Mouse (Mus musculus): ENCODE data around the gene Decr2. TPM values are rescaled to one million over a fixed set of nuclear protein-coding genes. Genes with fewer than 3 reads are reported as not detected.

Decr2 gene
- polyA plus RNA-seq, 1 experiment from 2014 or later = 16.5 TPM

GRCm38 (mm10) chr17:26070136-26070535, 20.0 kb downstream of the Decr2 start:
- 42% methylated on average over 6 of the region's 6 CpGs for WGBS
- H3K9ac ChIP-seq (ENCODE audit: low read length) = no peak overlapping the region; the same call in 1 of the 2 replicates
- H3K36me3 ChIP-seq (ENCODE audit: control insufficient read depth, insufficient read depth, low read length) = no peaks in the 10 kb centered on the region
- no peaks in the 10 kb centered on the region for H3K27me3 ChIP-seq (ENCODE audit: control insufficient read depth, insufficient read depth, low read length)
- H3K9me3 ChIP-seq (ENCODE audit: control insufficient read depth, low read length) = no peaks in the 10 kb centered on the region
- H3K27ac ChIP-seq (ENCODE audit: low read depth, low read length) = no peak overlapping the region
- DNase-seq (ENCODE audit: low spot score) = no peak
- H3K4me2 ChIP-seq (ENCODE audit: low read depth) = peak overlapping the region; percentile 99
- ATAC-seq (ENCODE audit: insufficient read depth, low FRiP score, low TSS enrichment) = no peak
- peaks cover 22% of the 10 kb centered on the region for H3K4me1 ChIP-seq (ENCODE audit: control insufficient read depth, insufficient read depth, low read length)
- H3K4me3 ChIP-seq (ENCODE audit: low read depth, low read length) = peak overlapping the region; percentile 66; the same call in 1 of the 2 replicates

GRCm38 (mm10) chr17:26068831-26069739, 21.1 kb downstream of the Decr2 start, which contains the start of gene Rab11fip3:
Rab11fip3 (minus strand) TSS chr17:26069555.
- ATAC-seq (ENCODE audit: insufficient read depth, low FRiP score, low TSS enrichment) (peak; percentile 93), DNase-seq (ENCODE audit: low spot score) (peak; percentile 93)
- Histone ChIP-seq H3K27me3 (ENCODE audit: control insufficient read depth, insufficient read depth, low read length) (no peaks in the 10 kb centered on the region), H3K36me3 (ENCODE audit: control insufficient read depth, insufficient read depth, low read length) (no peaks in the 10 kb centered on the region; the same call in 1 of the 2 replicates), H3K9me3 (ENCODE audit: control insufficient read depth, low read length) (no peaks in the 10 kb centered on the region), H3K4me1 (ENCODE audit: control insufficient read depth, insufficient read depth, low read length) (peaks cover 25% of the 10 kb centered on the region), H3K4me2 (ENCODE audit: low read depth) (peak within 1 kb of the TSS; percentile 99), H3K27ac (ENCODE audit: low read depth, low read length) (peak within 1 kb of the TSS; percentile 70), H3K9ac (ENCODE audit: low read length) (peak within 1 kb of the TSS; percentile 92), H3K4me3 (ENCODE audit: low read depth, low read length) (peak within 1 kb of the TSS; percentile 66)
- under 1% methylated on average over 86 of the region's 94 CpGs for WGBS

GRCm38 (mm10) chr17:26068024-26068830, 21.9 kb downstream of the Decr2 start:
- under 1% methylated on average over 44 of the region's 44 CpGs for WGBS
- Histone ChIP-seq H3K4me2 (ENCODE audit: low read depth) (peak overlapping the region; percentile 99), H3K9me3 (ENCODE audit: control insufficient read depth, low read length) (no peaks in the 10 kb centered on the region), H3K36me3 (ENCODE audit: control insufficient read depth, insufficient read depth, low read length) (no peaks in the 10 kb centered on the region; the same call in 1 of the 2 replicates), H3K27me3 (ENCODE audit: control insufficient read depth, insufficient read depth, low read length) (no peaks in the 10 kb centered on the region), H3K9ac (ENCODE audit: low read length) (peak overlapping the region; percentile 92), H3K27ac (ENCODE audit: low read depth, low read length) (no peak overlapping the region; the same call in 1 of the 2 replicates), H3K4me1 (ENCODE audit: control insufficient read depth, insufficient read depth, low read length) (peaks cover 25% of the 10 kb centered on the region), H3K4me3 (ENCODE audit: low read depth, low read length) (peak overlapping the region; percentile 66)
- ATAC-seq (ENCODE audit: insufficient read depth, low FRiP score, low TSS enrichment) (0 out of 2 replicates have a peak, but pooled peaks have one; percentile 6), DNase-seq (ENCODE audit: low spot score) (peak; percentile 35)

- DNase-seq (ENCODE audit: low spot score) = no peak
- WGBS = 89% methylated on average over 7 of the region's 7 CpGs
- Histone ChIP-seq H3K4me3 (ENCODE audit: low read depth, low read length) (peak overlapping the region; percentile 66), H3K36me3 (ENCODE audit: control insufficient read depth, insufficient read depth, low read length) (no peaks in the 10 kb centered on the region; the same call in 1 of the 2 replicates), H3K9ac (ENCODE audit: low read length) (no peak overlapping the region), H3K9me3 (ENCODE audit: control insufficient read depth, low read length) (no peaks in the 10 kb centered on the region), H3K27me3 (ENCODE audit: control insufficient read depth, insufficient read depth, low read length) (no peaks in the 10 kb centered on the region), H3K27ac (ENCODE audit: low read depth, low read length) (no peak overlapping the region), H3K4me2 (ENCODE audit: low read depth) (peak overlapping the region; percentile 99), H3K4me1 (ENCODE audit: control insufficient read depth, insufficient read depth, low read length) (peaks cover 25% of the 10 kb centered on the region)
- ATAC-seq (ENCODE audit: insufficient read depth, low FRiP score, low TSS enrichment) = no peak
These were observed 23.6 kb downstream of the Decr2 start for GRCm38 (mm10) chr17:26066488-26067020.

- Histone ChIP-seq H3K4me1 (ENCODE audit: control insufficient read depth, insufficient read depth, low read length) (peaks cover 25% of the 10 kb centered on the region), H3K9ac (ENCODE audit: low read length) (no peak overlapping the region), H3K36me3 (ENCODE audit: control insufficient read depth, insufficient read depth, low read length) (no peaks in the 10 kb centered on the region; the same call in 1 of the 2 replicates), H3K4me3 (ENCODE audit: low read depth, low read length) (no peak overlapping the region), H3K27ac (ENCODE audit: low read depth, low read length) (no peak overlapping the region), H3K27me3 (ENCODE audit: control insufficient read depth, insufficient read depth, low read length) (no peaks in the 10 kb centered on the region), H3K9me3 (ENCODE audit: control insufficient read depth, low read length) (no peaks in the 10 kb centered on the region), H3K4me2 (ENCODE audit: low read depth) (no peak overlapping the region)
- ATAC-seq (ENCODE audit: insufficient read depth, low FRiP score, low TSS enrichment) (no peak), DNase-seq (ENCODE audit: low spot score) (no peak)
- 80% methylated on average over 6 of the region's 6 CpGs for WGBS
These were observed 25.2 kb downstream of the Decr2 start for GRCm38 (mm10) chr17:26064916-26065315.

- no peak overlapping the region for H3K4me3 ChIP-seq (ENCODE audit: low read depth, low read length)
- H3K36me3 ChIP-seq (ENCODE audit: control insufficient read depth, insufficient read depth, low read length) = no peaks in the 10 kb centered on the region; the same call in none of the 2 replicates
- no peak overlapping the region for H3K4me2 ChIP-seq (ENCODE audit: low read depth)
- no peak overlapping the region for H3K9ac ChIP-seq (ENCODE audit: low read length)
- 90% methylated on average over 9 of the region's 9 CpGs for WGBS
- H3K27me3 ChIP-seq (ENCODE audit: control insufficient read depth, insufficient read depth, low read length) = no peaks in the 10 kb centered on the region
- DNase-seq (ENCODE audit: low spot score) (no peak), ATAC-seq (ENCODE audit: insufficient read depth, low FRiP score, low TSS enrichment) (no peak)
- H3K9me3 ChIP-seq (ENCODE audit: control insufficient read depth, low read length) = no peaks in the 10 kb centered on the region
- no peaks in the 10 kb centered on the region for H3K4me1 ChIP-seq (ENCODE audit: control insufficient read depth, insufficient read depth, low read length)
- no peak overlapping the region for H3K27ac ChIP-seq (ENCODE audit: low read depth, low read length)
These were observed 32.2 kb downstream of the Decr2 start for GRCm38 (mm10) chr17:26057787-26058567.

GRCm38 (mm10) chr17:26057278-26057677, 32.9 kb downstream of the Decr2 start:
- Histone ChIP-seq H3K4me2 (ENCODE audit: low read depth) (no peak overlapping the region), H3K9me3 (ENCODE audit: control insufficient read depth, low read length) (no peaks in the 10 kb centered on the region), H3K4me1 (ENCODE audit: control insufficient read depth, insufficient read depth, low read length) (no peaks in the 10 kb centered on the region), H3K27ac (ENCODE audit: low read depth, low read length) (no peak overlapping the region), H3K4me3 (ENCODE audit: low read depth, low read length) (no peak overlapping the region), H3K36me3 (ENCODE audit: control insufficient read depth, insufficient read depth, low read length) (no peaks in the 10 kb centered on the region; the same call in none of the 2 replicates), H3K27me3 (ENCODE audit: control insufficient read depth, insufficient read depth, low read length) (no peaks in the 10 kb centered on the region), H3K9ac (ENCODE audit: low read length) (no peak overlapping the region)
- WGBS = 93% methylated on average over 8 of the region's 8 CpGs
- DNase-seq (ENCODE audit: low spot score) (no peak), ATAC-seq (ENCODE audit: insufficient read depth, low FRiP score, low TSS enrichment) (no peak)

GRCm38 (mm10) chr17:26055164-26055563, 35.0 kb downstream of the Decr2 start:
- H3K4me1 ChIP-seq (ENCODE audit: control insufficient read depth, insufficient read depth, low read length) = no peaks in the 10 kb centered on the region
- H3K9ac ChIP-seq (ENCODE audit: low read length) = no peak overlapping the region
- no peaks in the 10 kb centered on the region; the same call in none of the 2 replicates for H3K36me3 ChIP-seq (ENCODE audit: control insufficient read depth, insufficient read depth, low read length)
- H3K9me3 ChIP-seq (ENCODE audit: control insufficient read depth, low read length) = no peaks in the 10 kb centered on the region
- no peak overlapping the region for H3K4me3 ChIP-seq (ENCODE audit: low read depth, low read length)
- H3K27ac ChIP-seq (ENCODE audit: low read depth, low read length) = no peak overlapping the region
- DNase-seq (ENCODE audit: low spot score) (no peak), ATAC-seq (ENCODE audit: insufficient read depth, low FRiP score, low TSS enrichment) (no peak)
- no peaks in the 10 kb centered on the region for H3K27me3 ChIP-seq (ENCODE audit: control insufficient read depth, insufficient read depth, low read length)
- H3K4me2 ChIP-seq (ENCODE audit: low read depth) = no peak overlapping the region
- WGBS = 47% methylated on average over 6 of the region's 6 CpGs

Measured in neural tube, embryonic 11.5 days (tissue).